Mouse (Mus musculus): ENCODE measurements around the gene Olfr113. TPM values are rescaled to one million over a fixed set of nuclear protein-coding genes. Genes with fewer than 3 reads are reported as not detected.
"Not testable (repeated sequence)": the region's sequence is repeated elsewhere in the genome, so short reads cannot be mapped to it uniquely, and the experiment has no call there.

Gene Olfr113
- polyA plus RNA-seq, 1 experiment from 2014 or later, result not detected

- H3K4me1 ChIP-seq (ENCODE audit: control insufficient read depth, insufficient read depth, low read length); H3K9me3 ChIP-seq (ENCODE audit: control insufficient read depth, low read length); H3K27me3 ChIP-seq (ENCODE audit: control insufficient read depth, insufficient read depth, low read length); H3K9ac ChIP-seq (ENCODE audit: low read length); DNase-seq (ENCODE audit: low spot score, missing footprints); H3K4me2 ChIP-seq; H3K27ac ChIP-seq (ENCODE audit: low read depth, low read length); H3K36me3 ChIP-seq (ENCODE audit: control insufficient read depth, insufficient read depth, low read length); H3K4me3 ChIP-seq (ENCODE audit: low read depth, low read length); ATAC-seq (ENCODE audit: low FRiP score): not testable (repeated sequence)
- 71% methylated on average over 1 of the region's 1 CpGs for WGBS
These were observed 52.0 kb downstream of the Olfr113 start for GRCm38 (mm10) chr17:37525427-37525826.

DNA sequence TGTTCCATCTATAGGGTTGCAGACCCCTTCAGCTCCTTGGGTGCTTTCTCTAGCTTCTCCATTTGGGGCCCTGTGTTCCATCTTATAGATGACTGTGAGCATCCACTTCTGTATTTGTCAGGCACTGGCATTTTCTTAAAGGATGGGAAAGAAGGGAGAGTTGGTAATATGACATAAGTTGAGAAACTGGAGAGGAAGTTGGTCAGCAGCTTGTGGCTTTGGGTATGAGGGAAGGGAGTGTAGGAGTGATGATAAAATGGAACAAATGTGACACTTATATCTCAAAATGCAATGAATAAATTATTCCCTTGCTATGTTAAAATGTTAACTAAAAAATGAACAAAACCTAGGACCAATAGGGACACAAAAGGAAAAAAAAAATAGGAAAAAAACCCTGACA lies 52.9 kb downstream of the Olfr113 start:
- not testable (repeated sequence) for DNase-seq (ENCODE audit: low spot score, missing footprints); H3K9ac ChIP-seq (ENCODE audit: low read length); H3K4me2 ChIP-seq; H3K27ac ChIP-seq (ENCODE audit: low read depth, low read length); H3K27me3 ChIP-seq (ENCODE audit: control insufficient read depth, insufficient read depth, low read length); H3K9me3 ChIP-seq (ENCODE audit: control insufficient read depth, low read length); H3K36me3 ChIP-seq (ENCODE audit: control insufficient read depth, insufficient read depth, low read length); ATAC-seq (ENCODE audit: low FRiP score); H3K4me3 ChIP-seq (ENCODE audit: low read depth, low read length); H3K4me1 ChIP-seq (ENCODE audit: control insufficient read depth, insufficient read depth, low read length)

Other genes starting within 250 kb of the Olfr113 start
- gene Olfr103, start 238.0 kb downstream of the Olfr113 start, polyA plus RNA-seq (2014; fragmentation: Nextera tagmentation; extraction: Ambion mirVana), result not detected in 2 replicates
- gene Olfr104-ps, start 218.1 kb downstream of the Olfr113 start, polyA plus RNA-seq (2014; fragmentation: Nextera tagmentation; extraction: Ambion mirVana), result not detected in 2 replicates
- gene Olfr105-ps, start 198.6 kb downstream of the Olfr113 start, polyA plus RNA-seq (2014; fragmentation: Nextera tagmentation; extraction: Ambion mirVana), result not detected in 2 replicates
- gene Olfr106-ps, start 187.3 kb downstream of the Olfr113 start, polyA plus RNA-seq (2014; fragmentation: Nextera tagmentation; extraction: Ambion mirVana), result not detected in 2 replicates
- gene Olfr107, start 178.4 kb downstream of the Olfr113 start, polyA plus RNA-seq (2014; fragmentation: Nextera tagmentation; extraction: Ambion mirVana), result not detected in 2 replicates
- gene Olfr108, start 132.2 kb downstream of the Olfr113 start, polyA plus RNA-seq (2014; fragmentation: Nextera tagmentation; extraction: Ambion mirVana), result not detected in 2 replicates
- gene Olfr109, start 118.7 kb downstream of the Olfr113 start, polyA plus RNA-seq (2014; fragmentation: Nextera tagmentation; extraction: Ambion mirVana), result not detected in 2 replicates
- not detected in 2 replicates for gene H2-M2, start 94.1 kb downstream of the Olfr113 start, polyA plus RNA-seq (2014; fragmentation: Nextera tagmentation; extraction: Ambion mirVana)
- not detected in 2 replicates for gene Olfr110, start 85.2 kb downstream of the Olfr113 start, polyA plus RNA-seq (2014; fragmentation: Nextera tagmentation; extraction: Ambion mirVana)
- gene Olfr111, start 69.6 kb downstream of the Olfr113 start, polyA plus RNA-seq (2014; fragmentation: Nextera tagmentation; extraction: Ambion mirVana), result not detected in 2 replicates
- gene Olfr112, start 8.2 kb downstream of the Olfr113 start, polyA plus RNA-seq (2014; fragmentation: Nextera tagmentation; extraction: Ambion mirVana), result not detected in 2 replicates
- gene Olfr114, start 15.1 kb upstream of the Olfr113 start, polyA plus RNA-seq (2014; fragmentation: Nextera tagmentation; extraction: Ambion mirVana), result not detected in 2 replicates
- not detected in 2 replicates for gene Olfr115, start 49.4 kb upstream of the Olfr113 start, polyA plus RNA-seq (2014; fragmentation: Nextera tagmentation; extraction: Ambion mirVana)
- not detected in 2 replicates for gene Olfr116, start 49.5 kb upstream of the Olfr113 start, polyA plus RNA-seq (2014; fragmentation: Nextera tagmentation; extraction: Ambion mirVana)
- not detected in 2 replicates for gene Olfr117, start 86.1 kb upstream of the Olfr113 start, polyA plus RNA-seq (2014; fragmentation: Nextera tagmentation; extraction: Ambion mirVana)
- not detected in 2 replicates for gene Olfr118, start 89.3 kb upstream of the Olfr113 start, polyA plus RNA-seq (2014; fragmentation: Nextera tagmentation; extraction: Ambion mirVana)
- gene Olfr119, start 118.9 kb upstream of the Olfr113 start, polyA plus RNA-seq (2014; fragmentation: Nextera tagmentation; extraction: Ambion mirVana), result not detected in 2 replicates
- gene Olfr120, start 144.1 kb upstream of the Olfr113 start, polyA plus RNA-seq (2014; fragmentation: Nextera tagmentation; extraction: Ambion mirVana), result not detected in 2 replicates
- not detected in 2 replicates for gene Olfr121, start 171.2 kb upstream of the Olfr113 start, polyA plus RNA-seq (2014; fragmentation: Nextera tagmentation; extraction: Ambion mirVana)
- gene Olfr122, start 190.9 kb upstream of the Olfr113 start, polyA plus RNA-seq (2014; fragmentation: Nextera tagmentation; extraction: Ambion mirVana), result not detected in 2 replicates
- not detected in 2 replicates for gene Olfr123, start 215.9 kb upstream of the Olfr113 start, polyA plus RNA-seq (2014; fragmentation: Nextera tagmentation; extraction: Ambion mirVana)
- gene Olfr124, start 222.2 kb upstream of the Olfr113 start, polyA plus RNA-seq (2014; fragmentation: Nextera tagmentation; extraction: Ambion mirVana), result not detected in 2 replicates